Mouse (Mus musculus) lung, embryonic 15.5 days (tissue): ENCODE results near the gene Draxin. TPM values are rescaled to one million over a fixed set of nuclear protein-coding genes. Genes with fewer than 3 reads are reported as not detected.

Experiments used
- microRNA-seq: library from miRNA; unstranded; fragments of <30 nt; microRNA quantifications from one replicate; pipeline ENCODE4, GENCODE M21; 2016
- polyA plus RNA-seq: library from polyadenylated mRNA; unstranded; fragments of >200 nt; fragmentation: Nextera tagmentation; extraction: Ambion mirVana; gene quantifications from 2 replicates; pipeline ENCODE4 v1.2.1, GENCODE M21; 2015

Draxin gene
- polyA plus RNA-seq, 1 experiment from 2014 or later, result 0.07 TPM

Small RNAs within 50 kb of the gene (microRNA-seq; reads per million reads assigned to microRNA genes)
- gene Mir7022, result not detected

Other genes with a start within 250 kb of the Draxin start
- 34.0 and 36.2 TPM in 2 replicates for gene Mfn2, start 226.0 kb downstream of the Draxin start, polyA plus RNA-seq
- 46.3 and 48.4 TPM in 2 replicates for gene Plod1, start 193.9 kb downstream of the Draxin start, polyA plus RNA-seq
- 15.4 and 17.0 TPM in 2 replicates for gene 2510039O18Rik, start 189.8 kb downstream of the Draxin start, polyA plus RNA-seq
- 1.6 and 3.8 TPM in 2 replicates for gene Nppb, start 144.9 kb downstream of the Draxin start, polyA plus RNA-seq
- gene Nppa, start 130.0 kb downstream of the Draxin start, polyA plus RNA-seq, result 72.2 and 157 TPM in 2 replicates
- 4.5 and 5.0 TPM in 2 replicates for gene Clcn6, start 91.9 kb downstream of the Draxin start, polyA plus RNA-seq
- 18.9 and 21.1 TPM in 2 replicates for gene Mthfr, start 91.6 kb downstream of the Draxin start, polyA plus RNA-seq
- gene Agtrap, start 42.7 kb downstream of the Draxin start, polyA plus RNA-seq, result 13.3 and 15.9 TPM in 2 replicates
- gene Mad2l2, start 314 bp downstream of the Draxin start, polyA plus RNA-seq, result 50.2 and 51.9 TPM in 2 replicates
- gene Fbxo6, start 21.4 kb upstream of the Draxin start, polyA plus RNA-seq, result 14.2 and 15.9 TPM in 2 replicates
- 12.1 and 13.4 TPM in 2 replicates for gene Fbxo44, start 29.8 kb upstream of the Draxin start, polyA plus RNA-seq
- 1.0 and 1.7 TPM in 2 replicates for gene Fbxo2, start 29.9 kb upstream of the Draxin start, polyA plus RNA-seq
- gene Disp3, start 157.3 kb upstream of the Draxin start, polyA plus RNA-seq, result 0.10 and 0.14 TPM in 2 replicates